Mouse (Mus musculus) testis, adult 2 months (tissue): ENCODE data around the gene Gmcl1. TPM values are rescaled to one million over a fixed set of nuclear protein-coding genes. Genes with fewer than 3 reads are reported as not detected.

Experiments used
- H3K27ac ChIP-seq: fragments of 200-500 bp; 2 replicates; pipeline ENCODE4 v1.5.1; 2012; ENCODE audit warnings: low read depth, low read length; ENCODE audit not compliant: control insufficient read depth, insufficient read depth
- H3K27me3 ChIP-seq: fragments of 200-500 bp; 2 replicates; pipeline ENCODE4 v1.6.1; 2012; ENCODE audit warnings: mild to moderate bottlenecking, low read length, moderate library complexity; ENCODE audit not compliant: control insufficient read depth, insufficient read depth
- H3K36me3 ChIP-seq: fragments of 200-500 bp; 2 replicates; pipeline ENCODE4 v1.6.1; 2012; ENCODE audit warnings: mild to moderate bottlenecking, low read length; ENCODE audit not compliant: control insufficient read depth, insufficient read depth
- H3K4me1 ChIP-seq: fragments of 200-500 bp; 2 replicates; pipeline ENCODE4 v1.6.1; 2012; ENCODE audit warnings: low read length; ENCODE audit not compliant: control insufficient read depth, insufficient read depth
- H3K4me3 ChIP-seq: fragments of 200-500 bp; 2 replicates; pipeline ENCODE4 v1.5.1; 2012; ENCODE audit warnings: low read depth, mild to moderate bottlenecking, low read length, moderate library complexity, mixed read lengths; ENCODE audit not compliant: control insufficient read depth
- CTCF ChIP-seq: fragments of 200-500 bp; IDR thresholded peaks from 2 replicates; pipeline ENCODE4 v1.5.1; 2012; ENCODE audit warnings: low read depth, mild to moderate bottlenecking, inconsistent platforms, low read length, moderate library complexity; ENCODE audit not compliant: control insufficient read depth, insufficient read depth, insufficient replicate concordance
- POLR2A ChIP-seq: fragments of 200-500 bp; IDR thresholded peaks from 2 replicates; pipeline ENCODE4 v1.6.1; 2012; ENCODE audit warnings: low read depth, mild to moderate bottlenecking, inconsistent platforms, low read length, moderate library complexity; ENCODE audit not compliant: control insufficient read depth
- polyA plus RNA-seq: library from polyadenylated mRNA; depleted of rRNA; stranded (reverse); fragments of >200 nt; gene quantifications from 2 replicates; pipeline ENCODE4 v1.2.3, GENCODE M21; 2012

Gene Gmcl1
- polyA plus RNA-seq, 1 experiment, result 51.2 TPM

DNA sequence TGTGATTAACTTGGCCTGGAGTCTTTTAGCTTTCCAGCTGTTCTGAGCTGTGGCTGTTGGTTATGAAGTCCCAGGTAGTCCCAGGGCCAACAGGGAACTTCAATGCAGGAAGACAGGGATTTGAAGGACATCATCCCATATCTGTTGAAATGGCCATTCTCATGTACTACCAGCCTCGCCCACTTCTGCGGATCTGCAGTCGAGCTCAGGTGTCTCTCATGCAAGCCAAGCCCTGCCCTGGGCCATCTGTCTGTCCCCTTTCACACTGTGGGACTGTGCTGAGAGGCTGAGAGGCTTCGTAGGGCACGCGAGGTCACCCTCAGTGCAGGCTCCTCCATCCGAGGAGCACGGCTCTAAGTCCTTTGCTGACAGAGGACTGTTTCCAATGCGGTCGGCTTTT, 37.0 kb downstream of the Gmcl1 start:
- H3K4me1 ChIP-seq, result no peaks in the 10 kb centered on the region
- peaks cover 9% of the 10 kb centered on the region for H3K36me3 ChIP-seq
- H3K27ac ChIP-seq, result no peak overlapping the region
- H3K27me3 ChIP-seq, result no peaks in the 10 kb centered on the region
- TF ChIP-seq POLR2A (no peak), CTCF (no peak)
- no peak overlapping the region for H3K4me3 ChIP-seq

DNA sequence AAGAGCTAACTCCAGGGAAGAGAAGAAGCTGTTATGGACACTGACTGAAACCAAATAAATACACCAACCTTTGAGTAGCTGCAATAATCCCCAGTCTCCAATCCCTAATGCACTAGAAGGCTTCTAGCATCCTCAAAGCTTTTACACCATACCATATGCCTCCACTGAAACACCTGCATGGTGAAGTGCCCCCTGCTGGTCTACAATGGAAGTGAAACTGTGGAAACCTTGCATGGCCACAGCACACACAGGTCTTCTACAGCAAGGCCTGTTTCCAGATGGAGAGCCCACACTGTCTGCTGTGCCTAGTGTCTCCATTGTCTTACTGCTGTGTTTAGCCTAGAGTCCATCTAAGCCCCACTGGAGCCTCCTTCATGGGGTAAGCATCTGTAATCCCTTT, 38.7 kb downstream of the Gmcl1 start:
- Histone ChIP-seq H3K27me3 (no peaks in the 10 kb centered on the region), H3K4me1 (no peaks in the 10 kb centered on the region), H3K27ac (no peak overlapping the region), H3K36me3 (peaks cover 6% of the 10 kb centered on the region), H3K4me3 (no peak overlapping the region)
- TF ChIP-seq POLR2A (no peak), CTCF (peak; percentile 46; the same call in 1 of the 2 replicates)

DNA sequence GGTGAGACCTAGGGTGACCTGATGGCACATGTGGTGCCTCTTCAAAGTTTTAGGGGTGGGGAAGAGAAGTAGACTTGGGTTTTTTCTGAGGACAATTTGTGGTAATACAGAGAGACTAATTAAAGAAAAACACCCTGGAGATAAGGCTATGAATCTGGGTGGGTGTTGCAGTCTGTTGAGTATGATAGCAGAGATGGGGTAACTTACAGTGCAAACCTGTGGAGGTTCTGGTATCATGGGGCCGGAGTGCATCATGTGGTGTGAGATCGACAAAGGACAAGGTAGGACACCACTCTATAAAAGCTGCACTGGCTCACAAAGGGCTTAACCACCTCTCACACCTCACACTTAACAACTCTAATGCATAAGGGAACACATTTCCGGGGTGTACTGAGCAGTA, 43.5 kb downstream of the Gmcl1 start:
- no peaks in the 10 kb centered on the region; the same call in 1 of the 2 replicates for H3K36me3 ChIP-seq
- no peaks in the 10 kb centered on the region for H3K27me3 ChIP-seq
- H3K4me1 ChIP-seq, result no peaks in the 10 kb centered on the region
- TF ChIP-seq CTCF, result no peak
- TF ChIP-seq POLR2A, result no peak
- H3K4me3 ChIP-seq, result no peak overlapping the region
- H3K27ac ChIP-seq, result no peak overlapping the region

DNA sequence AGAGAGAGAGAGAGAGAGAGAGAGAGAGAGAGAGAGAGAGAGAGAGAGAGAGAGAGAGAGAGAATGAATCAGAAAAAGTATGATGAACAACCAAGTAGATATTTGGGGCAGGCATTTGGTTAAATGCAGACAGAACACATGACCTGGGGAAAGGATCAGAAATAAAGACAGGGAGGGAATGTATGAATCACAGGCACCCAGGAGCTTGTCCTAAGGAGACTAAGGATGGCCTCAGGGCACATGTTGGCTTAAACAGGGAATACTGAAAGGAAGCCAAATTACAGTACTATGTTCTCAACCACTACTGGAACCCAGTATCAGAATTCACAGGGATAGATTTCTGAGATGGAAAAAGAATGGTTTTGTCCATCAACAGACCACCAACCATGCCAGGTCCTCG, 46.2 kb downstream of the Gmcl1 start:
- no peaks in the 10 kb centered on the region for H3K4me1 ChIP-seq
- H3K27ac ChIP-seq, result no peak overlapping the region
- H3K36me3 ChIP-seq, result no peaks in the 10 kb centered on the region; the same call in none of the 2 replicates
- H3K27me3 ChIP-seq, result no peaks in the 10 kb centered on the region
- no peak overlapping the region for H3K4me3 ChIP-seq
- TF ChIP-seq POLR2A, result no peak
- TF ChIP-seq CTCF, result no peak

DNA sequence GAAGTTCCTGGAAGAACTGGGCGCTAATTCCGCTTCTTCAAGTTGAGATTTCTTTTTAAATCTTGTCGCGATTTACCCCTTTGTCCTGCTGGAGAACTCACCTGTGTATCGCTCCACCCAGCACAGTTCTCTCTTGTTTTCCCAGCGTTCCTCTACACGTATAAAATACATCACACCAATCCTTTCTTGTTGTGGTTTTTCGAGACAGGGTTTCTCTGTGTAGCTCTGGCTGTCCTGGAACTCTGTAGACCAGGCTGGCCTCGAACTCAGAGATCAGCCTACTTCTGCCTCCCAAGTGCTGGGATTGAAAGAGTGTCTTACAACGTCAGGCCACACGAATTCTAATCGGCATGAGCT, 48.5 kb downstream of the Gmcl1 start:
- Histone ChIP-seq H3K27me3 (no peaks in the 10 kb centered on the region), H3K4me1 (no peaks in the 10 kb centered on the region), H3K36me3 (no peaks in the 10 kb centered on the region; the same call in 1 of the 2 replicates), H3K27ac (peak overlapping the region; percentile 46; the same call in 1 of the 2 replicates), H3K4me3 (peak overlapping the region; percentile 97)
- TF ChIP-seq CTCF (no peak), POLR2A (no peak)

DNA sequence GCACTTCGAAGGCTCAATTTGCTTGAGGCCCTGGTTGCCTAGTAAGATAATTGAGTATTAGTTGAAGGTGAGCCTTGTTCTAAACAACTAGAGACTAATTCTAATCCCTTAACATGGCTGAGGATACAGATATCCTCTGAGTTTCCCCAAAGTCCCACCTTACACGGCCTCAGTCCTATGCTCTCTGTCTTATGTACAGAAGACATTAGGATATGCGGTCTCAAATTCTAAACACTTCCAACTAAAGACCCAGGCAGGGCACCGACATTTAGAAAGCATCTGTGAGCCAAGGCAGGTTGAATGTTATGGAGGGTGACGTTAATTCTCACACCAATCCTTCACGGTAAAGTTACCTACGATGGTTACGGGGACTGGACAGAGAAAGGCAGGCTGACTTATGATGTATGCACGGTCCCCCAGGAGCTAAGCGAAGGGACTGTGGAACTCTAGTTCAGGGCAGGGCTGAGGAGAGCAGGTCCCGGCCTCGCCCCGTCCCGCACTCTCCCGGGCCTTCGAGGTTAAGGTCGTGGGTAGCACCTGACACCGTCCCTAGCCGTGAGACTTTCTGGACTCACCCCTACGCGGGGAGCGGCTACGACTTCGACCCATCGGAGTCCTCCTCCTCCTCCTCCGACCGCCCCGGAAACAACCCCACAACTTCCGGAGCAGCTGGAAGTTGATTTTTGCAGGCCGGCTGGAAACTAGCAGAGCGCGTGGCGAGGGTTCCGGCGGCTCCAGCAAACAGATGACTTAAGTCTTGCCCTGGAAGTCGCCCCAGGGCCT, 49.1 kb downstream of the Gmcl1 start, which contains the start of gene Snrnp27:
Gene Snrnp27, minus strand, starts transcription at position 651 of the 783 bp plus-strand sequence.
- Histone ChIP-seq H3K36me3 (no peaks in the 10 kb centered on the region; the same call in 1 of the 2 replicates), H3K27me3 (no peaks in the 10 kb centered on the region), H3K27ac (peak within 1 kb of the TSS; percentile 77), H3K4me1 (no peaks in the 10 kb centered on the region), H3K4me3 (peak within 1 kb of the TSS; percentile 97)
- TF ChIP-seq POLR2A (peak; percentile 80), CTCF (no peak)

DNA sequence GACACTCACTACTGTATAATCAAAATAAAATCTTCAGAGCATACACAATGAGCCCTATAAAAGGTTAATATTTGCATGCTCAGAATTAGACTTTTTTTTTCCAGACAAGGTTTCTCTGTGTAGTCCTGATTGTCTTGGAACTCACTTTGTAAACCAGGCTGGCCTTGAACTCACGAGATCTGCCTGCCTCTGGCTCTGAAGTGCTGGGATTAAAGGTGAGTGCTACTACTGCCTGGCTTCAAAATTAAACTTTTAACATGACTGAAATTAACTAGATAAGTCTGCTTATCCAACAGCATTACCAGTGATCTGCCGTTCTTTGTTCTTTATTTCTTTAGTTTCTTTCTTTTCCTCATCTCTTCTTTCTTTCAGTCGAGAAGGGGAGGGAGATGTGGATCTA, 51.9 kb downstream of the Gmcl1 start:
- no peaks in the 10 kb centered on the region for H3K4me1 ChIP-seq
- no peak overlapping the region for H3K27ac ChIP-seq
- no peaks in the 10 kb centered on the region for H3K27me3 ChIP-seq
- no peak overlapping the region for H3K4me3 ChIP-seq
- TF ChIP-seq POLR2A, result no peak
- TF ChIP-seq CTCF, result no peak
- H3K36me3 ChIP-seq, result peaks cover 2% of the 10 kb centered on the region
